Mouse (Mus musculus): ENCODE measurements around the gene Aunip.

- TF ChIP-seq CTCF (conservative IDR thresholded peaks at IDR 0.05; ENCODE audit: insufficient read depth, insufficient read length, low read depth, low read length) = no peak
- no peak for TF ChIP-seq POLR2A (IDR thresholded peaks at IDR 0.05; ENCODE audit: low read depth, low read length)
Measured at GRCm38 (mm10) chr4:134501095-134501494, 9.7 kb upstream of the Aunip start.

Measured in kidney, adult 2 months (tissue).